Mouse (Mus musculus) megakaryocyte, embryonic 14.5 days (primary cell): ENCODE measurements around the gene Fam227b.

ENCODE experiments used
- FLI1 ChIP-seq: IDR thresholded peaks from 2 replicates; pipeline ENCODE4 v1.6.1; 2012; ENCODE audit warnings: low read length, inconsistent platforms, mixed read lengths
- GATA1 ChIP-seq: IDR thresholded peaks from 3 replicates; pipeline ENCODE4 v1.6.1; 2012; ENCODE audit warnings: mixed read lengths, low read length, inconsistent platforms, borderline replicate concordance

GRCm38 (mm10) chr2:126090432-126090831, 61.4 kb downstream of the Fam227b start:
- TF ChIP-seq GATA1 (no peak), FLI1 (no peak)
